Mouse (Mus musculus) left cerebral cortex, postnatal 10 days (tissue): ENCODE measurements around the gene Lepr. TPM values are rescaled to one million over a fixed set of nuclear protein-coding genes. Genes with fewer than 3 reads are reported as not detected.
"Not testable (repeated sequence)": the region's sequence is repeated elsewhere in the genome, so short reads cannot be mapped to it uniquely, and the experiment has no call there.

Experiments used
- DNase-seq, 2 experiments: peaks; one replicate each; pipeline ENCODE4 v3.0.0; 2021 to 2022; ENCODE audit warnings: low spot score in 2 of 2, mixed read lengths in 1 of 2; ENCODE audit errors: extremely low spot score in 1 of 2
- intact Hi-C: fragments of 180-260 bp; cut with DNase I; formaldehyde crosslinking; loops from one replicate; pipeline ENCODE4 v1.15.1; 2025
- total RNA-seq, 2 experiments: library from RNA; stranded (reverse); gene quantifications; 2 replicates each; pipeline ENCODE4 v1.2.3; 2021

Gene Lepr
- total RNA-seq, 2 experiments from 2014 or later: 4.0 to 5.8 TPM

GRCm38 (mm10) chr4:101711100-101711499 lies 6.1 kb upstream of the Lepr start:
- intact Hi-C loops: no loop called here
- DNase-seq: no peak

- intact Hi-C loops: no loop called here
- DNase-seq: no peak
These were observed 4.6 kb upstream of the Lepr start for GRCm38 (mm10) chr4:101712563-101712962.

GRCm38 (mm10) chr4:101715302-101715701 lies 1.9 kb upstream of the Lepr start:
- intact Hi-C loops: no loop called here
- no peak for DNase-seq

GRCm38 (mm10) chr4:101715805-101716204 lies 1.4 kb upstream of the Lepr start:
- intact Hi-C loops: no loop called here
- no peak for DNase-seq

GRCm38 (mm10) chr4:101718991-101719580 lies 1.9 kb downstream of the Lepr start:
- peak in 1 of 2 experiments; percentile 16 for DNase-seq
- intact Hi-C loops: no loop called here

- intact Hi-C loops: no loop called here
- no peak for DNase-seq
These were observed 4.5 kb downstream of the Lepr start for GRCm38 (mm10) chr4:101721705-101722104.

GRCm38 (mm10) chr4:101741973-101742372 lies 24.8 kb downstream of the Lepr start:
- no peak for DNase-seq
- intact Hi-C loops: no loop called here

- intact Hi-C loops: no loop called here
- no peak for DNase-seq
These were observed 28.3 kb downstream of the Lepr start for GRCm38 (mm10) chr4:101745534-101745933.

- no peak for DNase-seq
- intact Hi-C loops: no loop called here
These were observed 43.3 kb downstream of the Lepr start for GRCm38 (mm10) chr4:101760490-101760889.

GRCm38 (mm10) chr4:101843923-101844322 lies 126.7 kb downstream of the Lepr start, which contains the start of gene B020004J07Rik:
B020004J07Rik (minus strand) TSS chr4:101844023.
- intact Hi-C loops, DNase-seq: not testable (repeated sequence)

- intact Hi-C loops: no loop called here
- DNase-seq: no peak
These were observed 133.7 kb downstream of the Lepr start for GRCm38 (mm10) chr4:101850908-101851307.

- intact Hi-C loops: no loop called here
- DNase-seq: peak; percentile 22 to 67
These were observed 143.7 kb downstream of the Lepr start for GRCm38 (mm10) chr4:101860873-101861272.

- intact Hi-C loops: no loop called here
- DNase-seq: no peak
These were observed 145.1 kb downstream of the Lepr start for GRCm38 (mm10) chr4:101862289-101862688.

Other genes with a start within 250 kb of the Lepr start
- 100 to 1,000 TPM; 278 to 284 TPM for gene Dnajc6, start 220.8 kb upstream of the Lepr start, total RNA-seq
- 10 to 100 TPM; 27.1 to 28.7 TPM for gene Leprot, start 69.7 kb upstream of the Lepr start, total RNA-seq
- not detected for gene B020004J07Rik, start 126.6 kb downstream of the Lepr start, total RNA-seq
- gene C130073F10Rik, start 176.4 kb downstream of the Lepr start, total RNA-seq: not detected
- gene Gm12800, start 191.7 kb downstream of the Lepr start, total RNA-seq: not detected
- gene Gm12794, start 223.0 kb downstream of the Lepr start, total RNA-seq: not detected